ENCODE assay signal across 30 mouse cellular contexts in the genomic region with DNA sequence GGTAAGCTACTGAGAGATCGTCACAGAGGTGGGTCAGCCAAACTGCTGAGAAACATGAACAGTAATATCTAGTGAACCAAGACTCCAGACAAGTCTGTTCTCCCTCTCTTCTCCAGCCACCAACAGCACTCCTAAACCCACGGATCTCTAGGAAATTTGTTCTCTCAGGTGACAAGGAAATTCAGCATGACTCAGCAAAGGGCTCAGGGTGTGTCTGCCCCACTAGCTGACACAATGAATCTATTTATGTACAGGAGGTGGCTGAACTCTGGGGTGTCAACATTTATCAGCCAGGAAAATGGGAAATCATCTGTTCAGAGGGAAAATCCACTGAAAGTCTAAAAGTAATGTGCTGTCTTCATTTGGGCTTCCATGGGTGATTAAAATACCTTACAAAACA.
A peak's percentile ranks its signal among the peaks of the same experiment; 100 is the strongest.
DNase-seq lines count a peak whose midpoint lies in the region; ATAC-seq lines count a peak whose summit lies in the region.
"Had no signal": no experiment of that assay in that cellular context is flagged by ENCODE, and none has a peak within 500 bp of the region (broad histone marks: within the 10 kb centered on the region; RNA-seq: fewer than 3 reads in every experiment).

No protein-coding gene starts in this region.

- H3K9me3 ChIP-seq in forebrain, embryonic 11.5 days (ENCODE audit: control insufficient read depth, low read length), result no peaks in the 10 kb centered on the region
- no peaks in the 10 kb centered on the region for H3K9me3 ChIP-seq in hindbrain, embryonic 13.5 days
- H3K9me3 ChIP-seq: embryonic facial prominence, embryonic 13.5 days; embryonic facial prominence, embryonic 15.5 days; forebrain, embryonic 10.5 days; forebrain, embryonic 13.5 days; forebrain, embryonic 15.5 days; G1E had no signal

- no peak overlapping the region for H3K4me3 ChIP-seq in forebrain, embryonic 11.5 days (ENCODE audit: low read depth, low read length)
- H3K4me3 ChIP-seq in hindbrain, embryonic 13.5 days, result no peak overlapping the region
- H3K4me3 ChIP-seq: embryonic facial prominence, embryonic 13.5 days; embryonic facial prominence, embryonic 15.5 days; erythroblast, embryonic 14.5 days; forebrain, embryonic 10.5 days; forebrain, embryonic 13.5 days; forebrain, embryonic 15.5 days had no signal

- no peaks in the 10 kb centered on the region for H3K36me3 ChIP-seq in forebrain, embryonic 11.5 days (ENCODE audit: control insufficient read depth, insufficient read depth, low read length)
- H3K36me3 ChIP-seq in hindbrain, embryonic 13.5 days, result no peaks in the 10 kb centered on the region
- H3K36me3 ChIP-seq: embryonic facial prominence, embryonic 13.5 days; embryonic facial prominence, embryonic 15.5 days; forebrain, embryonic 10.5 days; forebrain, embryonic 15.5 days; G1E had no signal

- no peak overlapping the region for H3K27ac ChIP-seq in forebrain, embryonic 11.5 days (ENCODE audit: low read depth, low read length)
- H3K27ac ChIP-seq in hindbrain, embryonic 13.5 days, result no peak overlapping the region
- H3K27ac ChIP-seq: embryonic facial prominence, embryonic 13.5 days; embryonic facial prominence, embryonic 15.5 days; forebrain, embryonic 10.5 days; forebrain, embryonic 13.5 days; forebrain, embryonic 15.5 days had no signal

- no peaks in the 10 kb centered on the region for H3K27me3 ChIP-seq in forebrain, embryonic 11.5 days (ENCODE audit: control insufficient read depth, insufficient read depth, low read length)
- no peaks in the 10 kb centered on the region for H3K27me3 ChIP-seq in hindbrain, embryonic 13.5 days
- H3K27me3 ChIP-seq: embryonic facial prominence, embryonic 13.5 days; embryonic facial prominence, embryonic 15.5 days; forebrain, embryonic 13.5 days; forebrain, embryonic 15.5 days; Patski had no signal

- WGBS in forebrain, embryonic 11.5 days, result 78% methylated on average over 2 of the region's 2 CpGs
- WGBS in hindbrain, embryonic 13.5 days, result 76% methylated on average over 2 of the region's 2 CpGs

- no peak overlapping the region for H3K9ac ChIP-seq in forebrain, embryonic 11.5 days (ENCODE audit: low read length)
- H3K9ac ChIP-seq in hindbrain, embryonic 13.5 days, result no peak overlapping the region
- H3K9ac ChIP-seq: embryonic facial prominence, embryonic 13.5 days; embryonic facial prominence, embryonic 15.5 days; forebrain, embryonic 13.5 days; forebrain, embryonic 15.5 days; forebrain, postnatal 0 days had no signal

- no peak for ATAC-seq in forebrain, embryonic 11.5 days (replicated peaks; ENCODE audit: low FRiP score)
- no peak for ATAC-seq in hindbrain, embryonic 13.5 days (ENCODE audit: low FRiP score)
- ATAC-seq: activated CD4-positive, CD25-positive, alpha-beta regulatory T cell, adult 4 months; CD4-positive, CD25-positive, alpha-beta regulatory T cell, adult 4 months; forebrain, embryonic 13.5 days; forebrain, embryonic 15.5 days; forebrain, postnatal 0 days; Patski had no signal

- no peak overlapping the region for H3K4me2 ChIP-seq in forebrain, embryonic 11.5 days (ENCODE audit: low read depth, low read length, severe bottlenecking)
- no peak overlapping the region for H3K4me2 ChIP-seq in hindbrain, embryonic 13.5 days
- H3K4me2 ChIP-seq: embryonic facial prominence, embryonic 13.5 days; embryonic facial prominence, embryonic 15.5 days; forebrain, embryonic 13.5 days; forebrain, embryonic 15.5 days had no signal

- no peaks in the 10 kb centered on the region for H3K4me1 ChIP-seq in forebrain, embryonic 11.5 days (replicated peaks; ENCODE audit: control insufficient read depth, insufficient read depth, low read length)
- H3K4me1 ChIP-seq in hindbrain, embryonic 13.5 days (replicated peaks), result no peaks in the 10 kb centered on the region
- H3K4me1 ChIP-seq: embryonic facial prominence, embryonic 13.5 days; embryonic facial prominence, embryonic 15.5 days; forebrain, embryonic 10.5 days; forebrain, embryonic 13.5 days; forebrain, embryonic 15.5 days had no signal

- DNase-seq in 3T3-L1 (ENCODE audit: low read depth, low spot score), result peak; percentile 3
- peak; percentile 40 for DNase-seq in ES-CJ7 (ENCODE audit: low read depth, low spot score)
- DNase-seq in R1 (ENCODE audit: low read depth, low spot score), result peak; percentile 52
- DNase-seq in brain, adult 2 months (ENCODE audit: low read depth, low spot score), result peak; percentile 13
- DNase-seq in forebrain, embryonic 11.5 days (ENCODE audit: low spot score), result no peak
- no peak for DNase-seq in testis, postnatal 14 days (ENCODE audit: low spot score)
- DNase-seq in right cerebral cortex, postnatal 10 days (ENCODE audit: low spot score in 2 of 2), result no peak
- DNase-seq: adrenal gland, adult 8-10 months; adrenal gland, postnatal 14 days; adrenal gland, postnatal 36 days; B cell, adult 2 months; cerebellum, adult 11 months; cerebellum, adult 18-20 months; cerebellum, adult 8-10 months; cerebellum, adult 9-11 months; cerebellum, postnatal 14 days; cerebellum, postnatal 36 days; embryo, embryonic 11 days; forebrain, postnatal 0 days had no signal

Comparison
In these comparisons a context has a peak if more than half of its experiments do, and no peak if none do; other contexts are left out.
1. DNase-seq: peak in 3T3-L1 (single experiment), ES-CJ7 (single experiment), R1 (single experiment) and brain, adult 2 months (single experiment); none in forebrain, embryonic 11.5 days (single experiment), testis, postnatal 14 days (single experiment) and right cerebral cortex, postnatal 10 days (0 of 2).